Mouse (Mus musculus): ENCODE results near the gene Tfcp2l1. TPM values are rescaled to one million over a fixed set of nuclear protein-coding genes. Genes with fewer than 3 reads are reported as not detected.
A peak's percentile ranks its signal among the peaks of the same experiment; 100 is the strongest.

Gene Tfcp2l1
- polyA plus RNA-seq, 1 experiment from 2014 or later: 0.14 TPM

- H3K9me3 ChIP-seq: no peaks in the 10 kb centered on the region
- no peak overlapping the region for H3K4me3 ChIP-seq
- no peaks in the 10 kb centered on the region for H3K27me3 ChIP-seq (ENCODE audit: insufficient read depth, poor library complexity, severe bottlenecking)
- no peaks in the 10 kb centered on the region for H3K36me3 ChIP-seq
- H3K4me1 ChIP-seq (replicated peaks): peaks cover 7% of the 10 kb centered on the region
- H3K27ac ChIP-seq: no peak overlapping the region
- WGBS: 52% methylated on average over 8 of the region's 8 CpGs
- DNase-seq (ENCODE audit: low spot score): no peak
Measured at GRCm38 (mm10) chr1:118672196-118672595, 44.5 kb downstream of the Tfcp2l1 start.

- Histone ChIP-seq H3K36me3 (no peaks in the 10 kb centered on the region), H3K27me3 (ENCODE audit: insufficient read depth, poor library complexity, severe bottlenecking) (no peaks in the 10 kb centered on the region), H3K4me1 (replicated peaks) (peaks cover 7% of the 10 kb centered on the region), H3K4me3 (no peak overlapping the region), H3K9me3 (no peaks in the 10 kb centered on the region), H3K27ac (no peak overlapping the region)
- WGBS: 87% methylated on average over 4 of the region's 4 CpGs
- no peak for DNase-seq (ENCODE audit: low spot score)
Measured at GRCm38 (mm10) chr1:118674176-118674575, 46.4 kb downstream of the Tfcp2l1 start.

GRCm38 (mm10) chr1:118681980-118682379 is 54.2 kb downstream of the Tfcp2l1 start:
- 82% methylated on average over 1 of the region's 1 CpGs for WGBS
- H3K36me3 ChIP-seq: no peaks in the 10 kb centered on the region
- H3K27me3 ChIP-seq (ENCODE audit: insufficient read depth, poor library complexity, severe bottlenecking): no peaks in the 10 kb centered on the region
- H3K27ac ChIP-seq: no peak overlapping the region
- H3K4me3 ChIP-seq: no peak overlapping the region
- no peaks in the 10 kb centered on the region; the same call in 1 of the 2 replicates for H3K4me1 ChIP-seq (replicated peaks)
- H3K9me3 ChIP-seq: no peaks in the 10 kb centered on the region
- no peak for DNase-seq (ENCODE audit: low spot score)

- no peaks in the 10 kb centered on the region for H3K36me3 ChIP-seq
- no peaks in the 10 kb centered on the region for H3K27me3 ChIP-seq (ENCODE audit: insufficient read depth, poor library complexity, severe bottlenecking)
- peaks cover 5% of the 10 kb centered on the region for H3K4me1 ChIP-seq (replicated peaks)
- no peaks in the 10 kb centered on the region for H3K9me3 ChIP-seq
- no peak overlapping the region for H3K27ac ChIP-seq
- DNase-seq (ENCODE audit: low spot score): no peak
- H3K4me3 ChIP-seq: no peak overlapping the region
- WGBS: 75% methylated on average over 4 of the region's 4 CpGs
Measured at GRCm38 (mm10) chr1:118683686-118684085, 55.9 kb downstream of the Tfcp2l1 start.

GRCm38 (mm10) chr1:118687726-118688125 is 60.0 kb downstream of the Tfcp2l1 start:
- Histone ChIP-seq H3K36me3 (no peaks in the 10 kb centered on the region), H3K4me1 (replicated peaks) (peaks cover 13% of the 10 kb centered on the region), H3K4me3 (no peak overlapping the region), H3K9me3 (no peaks in the 10 kb centered on the region), H3K27ac (no peak overlapping the region), H3K27me3 (ENCODE audit: insufficient read depth, poor library complexity, severe bottlenecking) (no peaks in the 10 kb centered on the region)
- WGBS: 80% methylated on average over 10 of the region's 10 CpGs
- no peak for DNase-seq (ENCODE audit: low spot score)

GRCm38 (mm10) chr1:118689830-118690229 is 62.1 kb downstream of the Tfcp2l1 start:
- Histone ChIP-seq H3K4me1 (replicated peaks) (peaks cover 13% of the 10 kb centered on the region), H3K27ac (0 out of 2 replicates have a peak overlapping the region, but pooled peaks have one; percentile 47), H3K4me3 (no peak overlapping the region), H3K36me3 (no peaks in the 10 kb centered on the region), H3K27me3 (ENCODE audit: insufficient read depth, poor library complexity, severe bottlenecking) (no peaks in the 10 kb centered on the region), H3K9me3 (no peaks in the 10 kb centered on the region)
- DNase-seq (ENCODE audit: low spot score): no peak
- 55% methylated on average over 5 of the region's 5 CpGs for WGBS

GRCm38 (mm10) chr1:118694436-118694835 is 66.7 kb downstream of the Tfcp2l1 start:
- Histone ChIP-seq H3K9me3 (no peaks in the 10 kb centered on the region), H3K27ac (no peak overlapping the region), H3K36me3 (no peaks in the 10 kb centered on the region), H3K4me3 (no peak overlapping the region), H3K4me1 (replicated peaks) (peaks cover 13% of the 10 kb centered on the region), H3K27me3 (ENCODE audit: insufficient read depth, poor library complexity, severe bottlenecking) (no peaks in the 10 kb centered on the region)
- 84% methylated on average over 2 of the region's 2 CpGs for WGBS
- DNase-seq (ENCODE audit: low spot score): no peak

GRCm38 (mm10) chr1:118697906-118698305 is 70.2 kb downstream of the Tfcp2l1 start:
- Histone ChIP-seq H3K27me3 (ENCODE audit: insufficient read depth, poor library complexity, severe bottlenecking) (no peaks in the 10 kb centered on the region), H3K36me3 (no peaks in the 10 kb centered on the region), H3K27ac (no peak overlapping the region), H3K4me3 (no peak overlapping the region), H3K4me1 (replicated peaks) (peaks cover 5% of the 10 kb centered on the region), H3K9me3 (no peaks in the 10 kb centered on the region)
- no peak for DNase-seq (ENCODE audit: low spot score)
- WGBS: 83% methylated on average over 6 of the region's 6 CpGs

GRCm38 (mm10) chr1:118699118-118699890 is 71.6 kb downstream of the Tfcp2l1 start:
- Histone ChIP-seq H3K27me3 (ENCODE audit: insufficient read depth, poor library complexity, severe bottlenecking) (no peaks in the 10 kb centered on the region), H3K4me3 (no peak overlapping the region), H3K27ac (no peak overlapping the region), H3K4me1 (replicated peaks) (peaks cover 5% of the 10 kb centered on the region), H3K36me3 (no peaks in the 10 kb centered on the region), H3K9me3 (no peaks in the 10 kb centered on the region)
- DNase-seq (ENCODE audit: low spot score): no peak
- WGBS: 64% methylated on average over 6 of the region's 6 CpGs

- WGBS: 87% methylated on average over 1 of the region's 1 CpGs
- Histone ChIP-seq H3K27ac (no peak overlapping the region), H3K27me3 (ENCODE audit: insufficient read depth, poor library complexity, severe bottlenecking) (no peaks in the 10 kb centered on the region), H3K4me3 (no peak overlapping the region), H3K36me3 (no peaks in the 10 kb centered on the region), H3K9me3 (no peaks in the 10 kb centered on the region), H3K4me1 (replicated peaks) (peaks cover 5% of the 10 kb centered on the region)
- no peak for DNase-seq (ENCODE audit: low spot score)
Measured at GRCm38 (mm10) chr1:118699961-118700360, 72.2 kb downstream of the Tfcp2l1 start.

- DNase-seq (ENCODE audit: low spot score): no peak
- H3K9me3 ChIP-seq: no peaks in the 10 kb centered on the region
- H3K4me3 ChIP-seq: no peak overlapping the region
- WGBS: 82% methylated on average over 4 of the region's 4 CpGs
- no peaks in the 10 kb centered on the region for H3K27me3 ChIP-seq (ENCODE audit: insufficient read depth, poor library complexity, severe bottlenecking)
- no peaks in the 10 kb centered on the region for H3K36me3 ChIP-seq
- H3K4me1 ChIP-seq (replicated peaks): no peaks in the 10 kb centered on the region
- H3K27ac ChIP-seq: no peak overlapping the region
Measured at GRCm38 (mm10) chr1:118711606-118712005, 83.9 kb downstream of the Tfcp2l1 start.

- H3K4me1 ChIP-seq (replicated peaks): 0 out of 2 replicates have a peak, but pooled peaks cover 3% of the 10 kb centered on the region
- no peak overlapping the region for H3K4me3 ChIP-seq
- H3K27ac ChIP-seq: no peak overlapping the region
- no peaks in the 10 kb centered on the region for H3K9me3 ChIP-seq
- DNase-seq (ENCODE audit: low spot score): no peak
- H3K36me3 ChIP-seq: no peaks in the 10 kb centered on the region
- 48% methylated on average over 1 of the region's 1 CpGs for WGBS
- H3K27me3 ChIP-seq (ENCODE audit: insufficient read depth, poor library complexity, severe bottlenecking): no peaks in the 10 kb centered on the region
Measured at GRCm38 (mm10) chr1:118716225-118716624, 88.5 kb downstream of the Tfcp2l1 start.

- H3K4me3 ChIP-seq: no peak overlapping the region
- WGBS: 84% methylated on average over 6 of the region's 6 CpGs
- H3K27me3 ChIP-seq (ENCODE audit: insufficient read depth, poor library complexity, severe bottlenecking): no peaks in the 10 kb centered on the region
- DNase-seq (ENCODE audit: low spot score): no peak
- no peak overlapping the region for H3K27ac ChIP-seq
- 0 out of 2 replicates have a peak, but pooled peaks cover 3% of the 10 kb centered on the region for H3K4me1 ChIP-seq (replicated peaks)
- no peaks in the 10 kb centered on the region for H3K36me3 ChIP-seq
- peaks cover 3% of the 10 kb centered on the region; the same call in 1 of the 2 replicates for H3K9me3 ChIP-seq
Measured at GRCm38 (mm10) chr1:118718055-118718454, 90.3 kb downstream of the Tfcp2l1 start.

All from hindbrain, embryonic 10.5 days (tissue).